ENCODE assay signal across 9 mouse cellular contexts in the genomic region with DNA sequence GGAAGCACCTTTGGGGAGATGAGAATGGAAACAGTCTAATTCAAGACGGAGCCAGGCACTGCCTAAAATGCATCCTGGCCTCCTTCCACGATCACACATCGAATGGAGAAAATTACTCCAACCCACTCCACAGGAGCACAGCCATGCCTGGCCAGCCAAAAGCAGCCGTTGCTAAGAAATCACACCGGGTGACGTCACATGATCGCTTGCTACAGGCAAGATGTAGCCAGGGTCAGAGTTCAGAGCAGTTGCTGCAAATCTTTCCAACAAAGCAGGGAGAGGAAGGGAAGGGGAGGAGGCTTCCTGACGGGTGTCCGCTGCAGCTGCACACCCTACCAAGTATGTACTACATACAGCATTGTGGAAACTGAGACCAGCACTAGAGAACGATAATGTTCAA.
DNase-seq lines count a peak whose midpoint lies in the region; ATAC-seq and TF ChIP-seq lines count a peak whose summit lies in the region.
"Had no signal": no experiment of that assay in that cellular context is flagged by ENCODE, and none has a peak within 500 bp of the region (broad histone marks: within the 10 kb centered on the region; RNA-seq: fewer than 3 reads in every experiment).

No protein-coding gene starts in this region.

- TF ChIP-seq CTCF in cerebellum, adult 2 months (IDR thresholded peaks at IDR 0.05; ENCODE audit: borderline replicate concordance, insufficient read depth, low read depth, low read length): no peak

- 25% methylated on average over 10 of the region's 10 CpGs for whole genome bisulfite sequencing in cerebellum, adult 2 months

- H3K27ac ChIP-seq in cerebellum, adult 2 months (ENCODE audit: insufficient read depth, low read length): no peak overlapping the region
- H3K27ac ChIP-seq: liver, embryonic 13.5 days had no signal

- no peaks in the 10 kb centered on the region for H3K27me3 ChIP-seq in cerebellum, adult 2 months (ENCODE audit: control insufficient read depth, insufficient read depth, low read length)
- H3K27me3 ChIP-seq: liver, embryonic 13.5 days had no signal

- H3K4me3 ChIP-seq in cerebellum, adult 2 months (replicated peaks; ENCODE audit: insufficient read depth, low read depth, low read length): no peak overlapping the region
- H3K4me3 ChIP-seq: liver, embryonic 13.5 days had no signal

- no peak for TF ChIP-seq POLR2A in cerebellum, adult 2 months (IDR thresholded peaks at IDR 0.05; ENCODE audit: borderline replicate concordance, insufficient read depth, low read length)

- DNase-seq in cerebellum, adult 11-12 months: peak; percentile 20
- DNase-seq in cerebellum, adult 2 months: peak; percentile 34 to 56
- DNase-seq in forelimb bud, embryonic 11.5 days (ENCODE audit: low read depth, low spot score): peak; percentile 49
- peak; percentile 35 for DNase-seq in kidney, adult 18-20 months
- DNase-seq in lung, postnatal 10 days: peak; percentile 37
- no peak for DNase-seq in spleen, postnatal 10 days (ENCODE audit: low spot score in 2 of 2)
- DNase-seq: liver, embryonic 13.5 days had no signal

- no peak for ATAC-seq in cerebellum, adult (ENCODE audit: insufficient number of reproducible peaks, low FRiP score, low TSS enrichment)
- no peak for ATAC-seq in megakaryocyte, adult 5-6 weeks (ENCODE audit: poor library complexity, severe bottlenecking)

- H3K4me1 ChIP-seq in cerebellum, adult 2 months (ENCODE audit: control insufficient read depth, insufficient read depth, low read length): peaks cover 11% of the 10 kb centered on the region
- H3K4me1 ChIP-seq: liver, embryonic 13.5 days had no signal

Comparison
In these comparisons a context has a peak if more than half of its experiments do, and no peak if none do; other contexts are left out.
1. DNase-seq: peak in cerebellum, adult 11-12 months (single experiment), cerebellum, adult 2 months (2 of 2), forelimb bud, embryonic 11.5 days (single experiment), kidney, adult 18-20 months (single experiment) and lung, postnatal 10 days (single experiment); none in spleen, postnatal 10 days (0 of 2).